Comparison of ENCODE assay signal across 29 mouse cellular contexts in the genomic region with DNA sequence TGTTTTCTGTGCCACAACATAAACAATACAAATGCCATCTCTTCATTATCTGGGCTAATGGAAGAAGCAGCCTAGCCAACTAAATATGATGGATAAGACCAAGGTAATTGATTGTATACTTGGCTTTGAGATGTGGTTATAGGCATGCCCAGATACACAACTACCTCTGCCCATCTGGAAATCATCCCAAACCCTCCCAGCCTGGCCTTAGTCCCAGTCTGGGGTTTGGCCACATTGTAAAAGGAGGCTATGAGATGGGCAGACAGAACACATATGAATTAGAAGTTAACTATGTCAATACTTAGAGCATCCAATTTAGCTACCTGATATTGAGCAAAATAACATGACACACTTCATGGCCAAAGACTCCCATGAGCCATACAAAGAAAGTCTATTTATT.
DNase-seq lines count a peak whose midpoint lies in the region; ATAC-seq and TF ChIP-seq lines count a peak whose summit lies in the region.
"Had no signal": no experiment of that assay in that cellular context is flagged by ENCODE, and none has a peak within 500 bp of the region (broad histone marks: within the 10 kb centered on the region; RNA-seq: fewer than 3 reads in every experiment).

No protein-coding gene starts in this region.

- H3K4me3 ChIP-seq in layer of hippocampus, adult 2 months, result no peak overlapping the region
- H3K4me3 ChIP-seq: erythroblast, embryonic 14.5 days; forebrain, embryonic 12.5 days; hindbrain, embryonic 13.5 days; limb, embryonic 10.5 days; limb, embryonic 15.5 days; liver, embryonic 13.5 days; megakaryocyte, embryonic 14.5 days; midbrain, embryonic 12.5 days; neural tube, embryonic 15.5 days had no signal

- no peak for ATAC-seq in frontal cortex, adult (ENCODE audit: low TSS enrichment)
- ATAC-seq: inflammation-experienced regulatory T-cells, adult 6 months; lung, postnatal 0 days; Patski had no signal

- TF ChIP-seq CTCF in layer of hippocampus, adult 2 months (conservative IDR thresholded peaks at IDR 0.05), result no peak

- peak; percentile 14 to 19 for DNase-seq in cerebellum, adult 18-20 months
- no peak for DNase-seq in cerebellum, adult 11 months
- DNase-seq in layer of hippocampus, adult 2 months (ENCODE audit: low spot score in 2 of 2), result no peak
- DNase-seq in layer of hippocampus, postnatal 36 days, result no peak
- DNase-seq in cerebellum, adult 9-11 months, result peak; percentile 16
- no peak for DNase-seq in spleen, postnatal 14 days (ENCODE audit: low spot score in 2 of 2)
- DNase-seq: adrenal gland, postnatal 10 days; gastrocnemius, postnatal 14 days; heart, adult 18-20 months; heart, postnatal 4 days; kidney, adult 11 months; kidney, postnatal 25 days; liver, embryonic 13.5 days; lung, adult 18-20 months; lung, postnatal 4 days; right cerebral cortex, postnatal 25 days; thymus, postnatal 25 days had no signal

- H3K27ac ChIP-seq in layer of hippocampus, adult 2 months, result peak overlapping the region; percentile 86
- H3K27ac ChIP-seq: forebrain, embryonic 12.5 days; hindbrain, embryonic 13.5 days; limb, embryonic 10.5 days; limb, embryonic 15.5 days; liver, embryonic 13.5 days; midbrain, embryonic 12.5 days; neural tube, embryonic 15.5 days had no signal

Comparison
In these comparisons a context has a peak if more than half of its experiments do, and no peak if none do; other contexts are left out.
1. DNase-seq: peak in cerebellum, adult 18-20 months (2 of 2) and cerebellum, adult 9-11 months (single experiment); none in cerebellum, adult 11 months (single experiment), layer of hippocampus, adult 2 months (0 of 2), layer of hippocampus, postnatal 36 days (0 of 2) and spleen, postnatal 14 days (0 of 2).